Mouse (Mus musculus) small intestine, adult 2 months (tissue): Measurements from ENCODE around the gene 4933402J07Rik.

Experiments
- CTCF ChIP-seq: fragments of 200-500 bp; IDR thresholded peaks from 2 replicates; pipeline ENCODE4 v1.5.1; 2012; ENCODE audit warnings: low read depth, mild to moderate bottlenecking, control low read depth, inconsistent platforms, low read length, moderate library complexity, mixed read lengths; ENCODE audit not compliant: insufficient replicate concordance, insufficient read length; ENCODE audit errors: extremely low read depth
- POLR2A ChIP-seq: fragments of 200-500 bp; IDR thresholded peaks from 2 replicates; pipeline ENCODE4 v1.6.1; 2012; ENCODE audit warnings: low read depth, mild to moderate bottlenecking, control low read depth, inconsistent platforms, low read length, moderate library complexity

DNA sequence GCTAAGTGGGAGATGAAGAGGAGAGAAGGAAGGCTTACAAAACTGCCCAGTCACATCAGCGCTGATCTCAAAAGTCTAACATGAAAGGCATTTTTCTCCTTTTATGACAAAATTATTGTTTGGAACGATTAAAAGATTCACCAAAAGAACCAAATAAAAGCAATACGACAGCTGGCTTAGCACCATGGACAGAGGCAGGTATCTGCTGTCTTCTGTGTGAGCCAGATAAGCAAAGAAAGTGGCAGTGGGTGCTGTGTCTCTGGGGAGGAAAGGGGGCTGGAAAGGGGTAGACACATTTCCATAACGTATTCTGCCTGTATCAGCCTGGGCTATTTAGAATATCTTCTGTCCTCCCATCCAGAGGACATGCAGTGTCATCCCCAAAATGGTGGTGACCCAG is 32.5 kb upstream of the 4933402J07Rik start:
- TF ChIP-seq POLR2A (no peak), CTCF (no peak)
